Mouse (Mus musculus): Measurements from ENCODE around the gene Paqr3.

The Paqr3 gene

DNA sequence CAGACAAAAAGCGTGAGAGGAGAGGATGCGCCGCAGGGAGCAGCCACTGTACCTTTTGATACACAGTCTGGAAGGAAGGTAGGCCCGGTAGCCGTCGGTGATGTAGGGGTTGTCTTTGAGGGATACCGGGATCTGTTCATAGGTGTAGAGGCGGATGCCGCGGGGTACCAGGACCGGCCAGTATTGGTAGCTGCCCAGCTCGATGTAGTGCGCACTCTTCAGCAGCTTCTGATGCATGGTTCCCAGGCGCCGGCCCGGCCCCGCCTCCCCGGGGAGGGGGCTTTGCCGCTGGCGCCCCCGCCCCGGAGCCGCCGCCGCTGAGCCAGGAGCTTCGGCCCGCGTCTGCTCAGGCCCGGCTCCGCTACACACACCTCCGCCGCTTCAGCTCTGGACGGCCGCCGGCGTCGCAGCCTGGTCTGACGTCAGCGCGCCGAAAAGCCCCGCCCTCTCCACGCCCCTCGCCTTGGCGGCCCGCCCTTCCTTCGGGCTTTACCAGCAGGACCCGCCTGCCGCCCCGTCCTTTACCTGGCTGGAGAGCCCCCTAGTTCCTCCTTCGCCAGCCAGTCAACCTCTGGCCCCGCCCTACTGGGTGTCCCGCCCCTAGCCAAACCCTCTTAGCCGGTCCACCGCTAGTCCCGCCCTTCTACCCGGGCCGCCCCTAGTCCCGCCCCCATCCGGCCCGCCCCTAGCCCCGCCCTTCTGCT, at the start of gene Paqr3:
Gene Paqr3, minus strand, starts transcription at position 390 of the 704 bp plus-strand sequence.
- DNase-seq = peak; percentile 98

DNA sequence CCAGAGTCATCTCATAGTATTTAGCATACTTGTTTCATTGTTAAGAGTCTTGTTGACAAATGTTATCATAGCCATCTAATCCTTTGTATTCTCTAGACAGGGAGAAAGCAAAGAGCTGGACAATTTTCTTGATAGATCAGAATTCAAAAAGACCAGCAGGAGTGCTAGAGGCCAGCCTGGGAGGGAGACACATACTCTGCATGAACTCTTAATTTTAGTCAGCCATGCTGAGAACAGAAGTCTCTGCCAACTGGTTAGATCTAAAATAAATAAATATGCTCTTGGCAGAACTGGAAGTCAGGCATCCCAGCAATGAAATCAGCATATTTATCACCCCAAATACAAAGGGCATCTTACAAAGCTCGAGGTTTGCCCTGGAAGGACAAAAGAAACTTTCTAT, 43.3 kb upstream of the Paqr3 start:
- DNase-seq = no peak

DNA sequence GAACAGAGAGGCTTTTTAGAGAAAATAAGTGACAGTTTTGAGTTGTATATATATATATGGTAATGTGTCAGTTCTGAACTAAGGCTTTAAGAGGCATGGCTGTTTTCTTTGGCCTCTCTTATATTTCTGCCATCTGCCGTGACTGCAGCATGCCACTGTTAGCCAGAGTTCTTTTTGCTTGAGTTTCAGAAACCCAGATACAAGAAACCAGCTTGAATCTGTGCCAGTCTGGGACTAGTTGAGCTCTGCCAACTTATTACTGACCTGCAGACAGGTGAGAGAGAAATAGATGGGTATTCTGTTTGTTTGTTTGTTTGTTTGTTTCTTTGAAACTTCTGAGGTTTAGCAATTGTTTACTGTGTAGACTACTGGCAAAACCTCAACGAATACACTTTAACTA, 23.9 kb upstream of the Paqr3 start:
- no peak for DNase-seq

DNA sequence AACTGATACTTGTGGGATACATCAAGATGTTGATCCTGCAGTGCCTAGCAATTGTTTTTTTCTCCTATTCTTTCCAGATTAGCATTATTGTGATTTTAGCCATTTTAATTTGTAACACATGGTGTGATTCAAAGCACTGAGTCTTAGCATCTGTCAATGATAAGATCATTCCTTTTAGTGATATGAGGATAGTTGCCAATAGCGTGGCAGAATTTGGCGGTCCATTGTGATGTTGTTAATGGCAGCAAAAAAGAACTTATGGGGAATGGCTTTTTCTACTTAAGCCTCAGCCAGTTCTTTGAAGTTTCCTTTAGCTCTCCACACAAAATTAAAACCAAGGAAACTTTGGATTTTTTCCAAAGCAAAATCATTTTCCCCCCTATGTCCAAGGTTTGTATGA, 18.2 kb upstream of the Paqr3 start:
- no peak for DNase-seq

DNA sequence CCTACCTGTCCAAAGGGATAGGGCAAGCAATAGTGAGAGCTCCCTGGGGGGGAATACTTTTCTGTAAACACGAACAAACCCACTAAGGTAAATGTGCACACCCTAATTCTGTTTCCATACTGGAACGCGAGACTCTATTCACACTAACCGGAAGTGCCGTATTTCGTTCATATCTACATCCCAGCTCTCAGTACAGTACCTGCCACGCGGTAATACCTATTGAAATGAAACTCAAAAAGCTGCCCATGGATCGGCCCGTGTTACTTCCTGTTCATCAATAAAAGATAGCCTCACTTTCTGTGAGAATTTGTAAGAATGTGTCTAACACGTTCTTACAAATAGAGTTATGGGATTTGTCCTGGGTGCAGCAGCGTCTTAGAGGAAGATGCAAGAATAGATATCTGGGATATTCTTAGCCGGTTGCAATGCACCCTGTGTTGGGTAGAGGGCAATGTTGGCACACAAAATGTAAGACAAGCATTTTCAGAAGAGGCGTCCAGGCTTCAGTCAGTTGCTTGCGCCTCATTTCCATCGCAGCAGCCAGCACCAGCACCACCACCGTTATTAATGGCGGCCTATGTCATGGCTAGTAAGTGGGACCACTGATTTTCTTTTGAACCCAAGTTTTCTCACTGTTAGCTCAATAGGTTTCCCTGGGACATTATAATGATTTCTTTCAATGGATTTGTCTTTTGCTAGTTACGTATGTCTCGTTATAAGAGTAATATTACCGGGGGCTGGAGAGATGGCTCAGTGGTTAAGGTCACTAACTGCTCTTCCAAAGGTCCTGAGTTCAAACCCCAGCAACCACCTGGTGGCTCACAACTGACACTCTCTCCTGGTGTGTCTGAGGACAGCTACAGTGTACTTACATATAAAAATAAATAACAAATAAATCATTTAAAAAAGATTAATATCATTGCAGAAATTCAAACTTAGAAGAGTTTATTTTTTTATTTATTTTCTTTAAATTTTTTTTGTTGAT, 17.1 kb upstream of the Paqr3 start:
- peak; percentile 63 for DNase-seq

DNA sequence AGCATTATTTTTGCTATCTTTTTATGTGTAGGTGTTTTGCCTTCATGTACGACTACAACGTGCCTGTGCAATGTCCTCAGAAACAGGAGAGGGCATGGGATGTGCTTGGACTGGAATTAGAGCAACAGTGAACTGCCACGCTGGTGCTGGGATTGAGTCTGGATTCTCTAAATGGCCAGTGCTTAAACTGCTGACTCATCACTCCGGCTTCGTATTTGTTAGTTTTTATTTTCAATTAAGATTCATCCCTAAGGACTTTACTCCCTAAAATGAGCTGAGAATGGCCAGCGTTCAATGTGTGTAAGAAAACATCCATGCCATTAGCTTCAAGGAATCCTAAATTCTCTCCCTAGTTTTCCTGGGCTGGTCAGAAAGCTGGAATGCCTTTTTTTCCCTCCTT, 15.9 kb upstream of the Paqr3 start:
- no peak for DNase-seq

DNA sequence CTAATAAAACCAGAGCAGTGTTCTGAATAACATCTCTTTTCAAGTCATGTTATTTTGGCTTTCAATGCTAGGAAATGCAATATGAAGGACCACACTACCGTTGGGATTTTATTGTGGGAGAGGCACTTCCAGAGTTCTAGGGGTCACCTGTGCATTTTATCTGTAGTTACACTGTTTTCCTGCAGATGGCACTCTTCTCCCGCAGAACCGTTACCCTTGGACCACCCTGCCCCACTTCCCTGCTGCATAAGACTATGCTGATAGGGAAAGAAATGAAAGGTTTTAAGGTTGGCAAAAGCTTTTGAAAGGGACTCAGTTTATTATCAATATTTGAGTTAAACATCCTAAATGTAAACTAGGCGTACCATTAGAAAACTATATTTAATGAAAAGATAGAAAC, 14.6 kb upstream of the Paqr3 start:
- DNase-seq = peak; percentile 47

DNA sequence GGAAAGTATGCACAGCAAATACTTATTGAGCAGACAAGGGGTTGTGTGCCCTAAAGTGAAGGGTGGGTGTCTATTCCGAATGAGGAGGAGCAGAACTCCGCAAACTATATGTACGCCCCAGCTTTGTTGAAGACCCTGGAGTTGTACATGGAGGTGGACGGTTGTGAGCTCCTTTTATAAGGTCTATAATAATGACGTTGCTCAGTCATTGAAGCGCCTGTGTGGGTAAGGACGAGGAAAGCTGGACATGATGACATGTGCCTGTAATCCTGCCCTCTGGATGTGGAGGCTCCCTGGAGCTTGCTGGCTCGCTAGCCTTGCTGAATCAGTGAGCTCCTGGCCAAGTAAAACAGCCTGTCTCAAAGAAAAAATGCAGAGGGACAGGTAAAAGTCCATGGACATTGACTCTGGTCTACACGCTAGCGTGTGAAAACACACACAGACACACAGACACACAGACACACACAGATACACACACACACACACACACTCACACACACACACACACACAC, 14.1 kb upstream of the Paqr3 start:
- DNase-seq = no peak

DNA sequence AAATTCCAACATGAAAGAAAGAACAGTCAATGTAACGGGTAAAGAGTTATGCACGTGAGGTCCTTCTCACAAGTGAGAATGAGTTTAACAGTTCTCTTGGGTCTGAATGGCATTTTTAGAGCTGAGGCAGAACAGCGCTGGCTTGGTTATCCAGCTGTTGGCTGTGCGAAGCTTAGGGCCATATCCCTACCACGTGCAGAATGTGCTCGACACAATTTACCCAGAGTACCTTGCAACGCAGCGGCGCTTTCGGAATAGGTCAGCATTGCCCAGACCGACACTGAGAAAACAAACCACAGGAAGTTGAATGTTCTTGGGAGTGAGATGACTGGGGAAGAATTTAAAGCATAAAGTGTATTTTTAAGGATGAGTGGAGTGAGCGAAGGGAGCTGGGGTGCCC, 13.6 kb upstream of the Paqr3 start:
- DNase-seq = no peak

DNA sequence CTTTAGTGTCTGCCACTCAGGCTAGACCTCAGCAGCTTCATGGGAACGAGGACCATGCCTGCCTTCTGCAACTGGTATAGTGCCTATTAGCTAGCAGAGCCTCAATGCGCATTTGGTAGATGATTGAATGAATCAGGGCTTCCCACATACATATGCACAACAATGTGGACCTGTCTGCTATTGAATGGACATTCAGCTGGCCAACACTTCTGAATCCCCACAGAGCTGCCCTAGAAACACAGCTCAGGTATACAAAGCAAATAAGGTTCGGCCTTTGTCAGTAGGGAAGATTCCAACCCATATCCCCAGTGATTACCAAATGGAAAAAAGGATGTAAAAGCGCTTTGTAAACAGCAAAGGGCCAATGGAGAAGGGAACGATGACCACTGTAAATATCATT, 699 bp downstream of the Paqr3 start:
- DNase-seq = no peak

DNA sequence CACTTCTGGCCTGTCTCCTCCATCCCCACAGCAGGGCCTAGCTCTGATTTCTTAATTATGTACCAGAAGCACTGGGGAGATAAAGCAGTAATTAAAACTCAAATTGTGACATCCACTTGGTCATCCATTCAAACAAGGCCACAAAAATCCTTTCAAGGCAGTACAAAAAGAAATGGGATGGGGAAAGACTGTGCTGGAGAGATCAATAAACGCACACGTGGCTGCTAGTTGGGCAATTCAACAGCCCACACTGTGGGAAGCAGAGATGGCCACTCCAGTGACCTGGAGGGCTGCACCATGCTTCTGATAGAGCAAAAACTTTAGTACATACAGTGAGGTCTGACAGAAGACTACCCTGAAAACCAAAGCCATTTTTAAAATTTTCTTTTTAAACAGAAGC, 1.3 kb downstream of the Paqr3 start:
- DNase-seq = no peak

DNA sequence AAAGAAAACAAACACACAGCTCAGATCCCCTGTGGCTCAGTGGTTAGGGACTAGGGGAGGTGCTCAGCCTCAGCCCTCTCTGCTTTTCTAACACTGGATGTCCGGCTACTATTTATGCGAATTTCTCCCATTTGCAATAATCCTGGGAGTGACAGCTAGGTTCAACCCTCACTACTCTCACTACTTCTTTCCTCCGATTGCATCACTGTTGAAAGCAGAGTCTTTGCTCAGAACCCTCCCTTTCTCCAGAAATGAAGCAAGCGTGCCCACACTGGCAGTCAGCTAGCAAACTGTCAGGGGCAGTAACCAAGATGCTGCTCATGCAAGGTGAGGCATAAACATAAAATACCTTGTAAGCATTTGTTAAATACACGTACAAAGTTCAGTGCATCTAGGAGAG, 3.1 kb downstream of the Paqr3 start:
- DNase-seq = no peak

DNA sequence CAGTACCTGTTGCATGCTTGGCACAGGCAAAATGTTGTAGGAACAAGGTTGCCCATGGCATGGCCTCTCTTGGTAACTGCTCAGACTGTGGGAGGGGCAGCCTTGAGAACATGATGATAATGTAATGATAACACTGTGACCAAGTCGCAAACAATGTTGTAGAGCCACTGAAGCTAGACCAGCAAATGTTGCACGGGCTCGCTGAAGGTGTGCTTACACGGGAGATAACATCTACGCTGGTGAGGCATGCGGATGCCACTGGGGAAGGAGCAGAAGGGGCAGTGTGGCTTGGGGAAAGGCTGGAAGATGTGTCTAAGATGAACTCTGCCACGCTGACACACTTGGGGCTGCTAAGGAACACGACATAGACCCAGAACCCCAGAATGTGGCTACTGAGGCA, 11.4 kb downstream of the Paqr3 start:
- DNase-seq = no peak

DNA sequence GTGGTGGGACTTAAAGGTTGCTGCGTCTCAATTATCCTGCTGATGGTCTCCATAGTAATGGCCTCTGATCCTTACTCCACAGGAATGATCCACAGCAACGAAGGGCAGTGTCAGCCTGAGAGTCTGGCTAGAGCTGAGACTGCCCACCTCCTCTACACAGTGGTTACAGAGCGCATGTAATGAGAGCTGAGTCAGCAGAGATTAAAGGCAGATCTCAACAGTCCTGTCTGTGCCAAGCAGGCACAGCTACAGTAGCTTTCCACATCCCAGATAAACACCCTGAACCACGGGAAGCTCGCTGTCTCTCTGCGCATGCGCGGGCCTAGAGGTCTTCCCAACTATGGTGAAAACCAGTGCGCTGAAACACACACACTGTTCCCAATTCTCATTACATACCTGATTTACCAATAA, 13.8 kb downstream of the Paqr3 start:
- DNase-seq = no peak

DNA sequence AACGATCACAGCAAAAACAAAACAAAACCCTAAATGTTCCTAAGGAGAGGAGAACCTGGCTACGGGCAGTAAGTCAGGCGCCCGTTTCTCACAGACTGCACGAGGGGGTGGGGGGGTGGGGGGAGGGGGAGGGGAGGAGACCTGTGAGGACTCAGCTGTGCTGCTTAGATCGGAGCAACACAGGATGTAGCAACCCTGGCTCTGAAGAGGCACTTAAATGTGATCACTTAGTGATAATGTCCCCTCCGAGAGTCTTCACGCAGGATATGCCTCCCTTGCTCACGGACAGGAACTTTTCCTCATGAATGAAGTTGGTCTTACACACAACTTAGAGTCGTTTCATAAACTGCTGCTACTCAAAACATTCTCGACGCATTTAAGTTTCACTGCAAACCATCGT, 16.1 kb downstream of the Paqr3 start:
- DNase-seq = no peak

DNA sequence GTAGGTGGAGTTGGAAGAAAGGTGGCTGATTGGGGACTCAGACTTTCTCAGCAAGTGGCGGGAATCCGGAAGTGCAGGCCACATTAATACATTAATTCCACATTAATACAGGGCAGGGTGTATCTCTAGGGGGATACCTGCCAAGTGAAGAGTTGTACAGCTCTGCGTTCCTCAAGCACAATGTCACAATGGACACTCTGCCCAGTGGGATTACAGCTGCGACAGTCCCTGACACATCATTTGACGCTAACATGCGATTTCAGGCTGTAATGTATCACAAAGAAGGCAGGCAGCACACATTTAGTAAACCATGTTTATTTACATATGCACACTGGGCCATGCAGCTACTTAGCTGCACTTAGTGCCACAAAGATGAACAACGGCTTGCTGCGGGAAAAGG, 18.4 kb downstream of the Paqr3 start:
- no peak for DNase-seq

DNA sequence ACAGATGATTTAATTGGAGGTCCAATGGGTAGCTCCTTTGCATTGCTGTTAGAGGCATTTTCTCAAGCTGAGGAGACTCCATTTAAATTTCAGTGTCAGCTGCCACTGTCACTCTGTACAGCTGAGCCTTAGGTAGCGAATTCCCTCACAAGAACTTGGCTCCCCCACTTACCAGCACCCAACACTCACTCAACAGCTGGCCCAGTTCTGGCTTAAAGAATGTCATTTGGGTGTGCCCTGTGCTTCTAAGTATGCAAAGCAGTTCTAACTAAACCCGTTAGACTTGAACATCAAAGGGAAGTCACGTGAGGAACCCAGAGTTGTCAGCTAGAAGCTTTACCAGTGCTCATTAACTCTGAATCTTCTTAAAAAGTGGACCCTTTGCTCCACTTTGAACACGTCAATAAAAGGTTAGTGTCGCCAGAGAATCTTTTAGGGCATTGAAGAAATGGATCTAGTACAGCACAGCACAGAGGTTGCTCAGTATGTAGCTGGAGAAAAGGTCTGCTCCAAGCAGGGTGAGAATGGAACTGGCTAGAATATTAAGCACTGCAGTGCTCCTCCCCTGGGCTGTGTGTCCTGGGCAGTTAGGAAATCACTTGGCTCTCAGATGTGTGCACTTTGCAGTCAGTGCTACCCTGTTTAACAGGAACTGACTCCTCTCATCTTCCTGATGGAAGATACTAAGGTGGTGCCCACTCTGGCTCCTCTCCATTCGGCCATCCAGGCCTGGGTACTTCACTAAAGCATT, 21.2 kb downstream of the Paqr3 start:
- DNase-seq = no peak

DNA sequence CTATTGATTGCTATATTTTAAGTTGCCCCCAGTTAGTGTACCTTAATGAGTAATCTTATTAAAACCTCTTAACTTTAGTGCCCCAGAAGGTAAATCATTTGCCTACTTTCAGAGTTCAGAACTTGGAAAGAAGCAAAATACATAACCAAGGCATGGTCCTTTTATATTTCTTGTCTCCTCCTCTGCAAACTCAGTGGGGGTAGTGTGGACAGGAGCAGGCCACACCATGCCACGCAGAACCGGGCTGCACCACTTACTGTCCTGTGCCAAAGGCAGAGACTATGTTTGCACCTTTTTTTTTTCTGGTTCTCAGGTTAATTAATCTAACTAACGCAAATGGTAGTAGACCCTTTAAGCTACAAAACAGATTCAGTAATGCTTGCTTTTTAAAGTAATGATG, 22.0 kb downstream of the Paqr3 start:
- DNase-seq = no peak

DNA sequence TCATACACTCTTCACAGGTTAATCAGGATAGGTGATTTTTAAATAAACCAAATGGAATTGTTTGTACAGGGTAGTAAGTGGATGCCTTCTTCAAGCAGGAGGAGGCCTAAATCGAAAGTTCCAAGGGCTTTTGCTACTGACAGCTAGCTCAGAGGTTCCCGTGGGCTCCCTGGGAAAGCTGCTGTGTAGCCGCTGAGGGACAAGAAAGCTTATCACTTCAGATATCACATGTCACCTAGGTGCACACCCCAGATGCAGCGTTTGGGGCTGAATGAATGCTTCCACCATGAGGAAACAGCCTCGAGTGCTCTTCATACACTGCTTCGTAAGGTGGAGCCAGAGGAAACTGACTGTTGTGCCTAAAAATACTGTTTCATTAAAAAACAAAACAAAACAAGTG, 23.2 kb downstream of the Paqr3 start:
- DNase-seq = no peak

DNA sequence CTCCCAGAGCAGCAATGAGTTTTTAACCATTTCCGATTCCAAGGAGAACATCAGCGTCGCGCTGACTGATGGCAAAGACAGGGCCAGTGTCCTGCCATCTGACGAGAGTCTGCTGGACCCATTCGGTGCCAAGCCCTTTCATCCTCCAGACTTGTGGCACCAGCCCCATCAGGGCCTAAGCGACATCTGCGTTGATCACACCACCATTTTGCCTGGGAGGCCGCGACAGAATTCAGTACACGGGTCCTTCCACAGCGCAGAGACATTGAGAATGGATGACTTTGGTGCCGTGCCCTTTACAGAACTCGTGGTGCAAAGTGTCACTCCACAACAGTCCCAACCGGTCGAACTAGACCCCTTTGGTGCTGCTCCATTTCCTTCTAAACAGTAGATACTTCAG, 23.6 kb downstream of the Paqr3 start:
- no peak for DNase-seq

DNA sequence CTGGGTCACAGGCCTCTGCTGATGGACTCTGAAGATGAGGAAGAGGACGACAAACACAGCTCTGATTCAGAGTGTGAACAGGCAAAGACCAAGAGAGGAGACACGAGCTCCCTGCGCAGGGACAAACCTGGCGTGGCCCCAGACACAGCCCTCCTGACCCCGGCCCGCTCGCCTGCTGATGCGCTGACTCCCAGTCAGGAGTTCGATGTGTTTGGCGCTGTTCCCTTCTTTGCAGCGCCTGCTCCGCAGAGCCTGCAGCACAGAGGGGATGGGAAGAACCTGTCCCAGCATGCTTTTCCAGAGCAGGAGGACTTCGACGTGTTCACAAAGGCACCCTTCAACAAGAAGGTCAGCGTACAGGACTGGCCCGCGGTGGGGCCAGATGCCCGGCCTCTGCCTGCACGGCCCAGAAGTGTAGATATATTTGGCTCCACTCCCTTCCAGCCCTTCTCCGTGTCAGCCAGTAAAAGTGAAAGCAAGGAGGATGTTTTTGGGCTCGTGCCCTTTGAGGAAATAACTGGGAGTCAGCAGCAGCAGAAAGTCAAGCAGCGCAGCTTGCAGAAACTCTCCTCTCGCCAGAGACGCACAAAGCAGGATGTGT, 24.3 kb downstream of the Paqr3 start:
- no peak for DNase-seq

DNA sequence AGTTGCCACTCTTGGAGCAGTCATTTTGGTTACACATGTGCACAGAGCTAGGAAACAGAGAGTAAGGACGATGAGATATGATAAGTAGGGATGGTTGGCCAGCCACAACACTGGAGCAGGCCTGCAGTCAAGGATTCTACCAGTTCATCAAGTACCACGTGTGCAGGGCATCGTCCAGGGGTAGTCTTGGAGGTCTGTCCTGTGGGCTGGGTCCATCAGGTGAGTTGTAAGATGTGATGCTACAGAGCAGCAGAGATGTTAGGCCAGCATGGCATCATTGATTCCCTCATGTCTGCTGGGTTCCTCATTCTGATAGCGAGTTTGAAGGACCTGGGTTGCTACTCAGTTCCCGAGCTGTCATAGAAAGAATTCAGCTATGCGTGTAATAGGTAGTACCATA, 26.3 kb downstream of the Paqr3 start:
- no peak for DNase-seq

DNA sequence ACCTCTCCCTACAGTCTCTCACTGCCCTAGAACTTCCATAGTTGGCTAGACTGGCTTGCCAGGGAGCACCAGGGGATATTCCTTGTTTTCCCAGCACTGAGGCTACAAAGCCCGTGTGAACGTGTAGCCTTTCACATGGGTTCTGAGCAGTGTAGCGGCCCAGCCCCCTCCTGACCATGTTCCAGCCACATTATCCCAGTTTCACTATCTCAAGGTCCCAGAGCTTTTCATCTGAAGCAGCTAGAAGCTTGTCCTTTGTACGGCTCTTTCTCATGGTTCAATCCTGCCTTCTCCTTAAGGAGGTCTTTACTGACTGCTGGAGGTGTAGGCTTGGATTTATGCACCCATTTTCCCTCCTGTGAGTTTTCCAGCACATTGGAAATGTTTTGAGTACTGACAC, 26.9 kb downstream of the Paqr3 start:
- no peak for DNase-seq
